Mouse (Mus musculus) liver, embryonic 11.5 days (tissue): ENCODE measurements around the gene Fmc1. TPM values are rescaled to one million over a fixed set of nuclear protein-coding genes. Genes with fewer than 3 reads are reported as not detected.
A peak's percentile ranks its signal among the peaks of the same experiment; 100 is the strongest.

ENCODE experiments used
- ATAC-seq: fragments of 200-750 bp; cut with Nextera tagmentation; replicated peaks from 2 replicates; pipeline ENCODE4 v1.8.0; 2017; ENCODE audit warnings: moderate number of reproducible peaks, mild to moderate bottlenecking, moderate TSS enrichment, moderate library complexity; ENCODE audit not compliant: low FRiP score
- DNase-seq: peaks from one replicate; pipeline ENCODE4 v3.0.0-alpha.2; 2017; ENCODE audit warnings: low spot score
- H3K27ac ChIP-seq: fragments of 300-500 bp; sonication (generic); 2 replicates; pipeline ENCODE4 v1.5.1; 2014; ENCODE audit warnings: mild to moderate bottlenecking, low read depth, low read length, control low read depth
- H3K27me3 ChIP-seq: fragments of 300-500 bp; sonication (generic); replicated peaks from 2 replicates; pipeline ENCODE4 v1.6.1; 2014; ENCODE audit warnings: low read length, mixed read lengths; ENCODE audit not compliant: control insufficient read depth, insufficient read depth
- H3K36me3 ChIP-seq: fragments of 300-500 bp; sonication (generic); 2 replicates; pipeline ENCODE4 v1.6.1; 2014; ENCODE audit warnings: mild to moderate bottlenecking, low read length, moderate library complexity, mixed read lengths; ENCODE audit not compliant: control insufficient read depth, insufficient read depth
- H3K4me1 ChIP-seq: fragments of 300-500 bp; sonication (generic); replicated peaks from 2 replicates; pipeline ENCODE4 v1.6.1; 2014; ENCODE audit warnings: low read length, mixed read lengths; ENCODE audit not compliant: control insufficient read depth, insufficient read depth
- H3K4me2 ChIP-seq: fragments of 300-500 bp; sonication (generic); 2 replicates; pipeline ENCODE4 v1.6.1; 2014; ENCODE audit warnings: mild to moderate bottlenecking, control low read depth, moderate library complexity
- H3K4me3 ChIP-seq: fragments of 300-500 bp; sonication (generic); 2 replicates; pipeline ENCODE4 v1.5.1; 2014; ENCODE audit warnings: low read depth, low read length, control low read depth
- H3K9ac ChIP-seq: fragments of 300-500 bp; sonication (generic); 2 replicates; pipeline ENCODE4 v1.6.1; 2014; ENCODE audit warnings: low read depth, low read length, control low read depth
- H3K9me3 ChIP-seq: fragments of 300-500 bp; sonication (generic); 2 replicates; pipeline ENCODE4 v1.6.1; 2016; ENCODE audit warnings: low read length, inconsistent platforms, mixed read lengths; ENCODE audit not compliant: control insufficient read depth
- WGBS: fragments of 180-500 bp; shearing (Covaris S2); extraction: QIAGEN DNeasy Blood & Tissue Kit; methylation state at CpG from one replicate; pipeline ENCODE4 v1.1.7; 2014; 5-methylcytosine and 5-hydroxymethylcytosine counted together
- polyA plus RNA-seq: library from polyadenylated mRNA; unstranded; fragments of >200 nt; fragmentation: Nextera tagmentation; extraction: Ambion mirVana; gene quantifications from 2 replicates; pipeline ENCODE4 v1.2.1, GENCODE M21; 2014

Gene Fmc1
- polyA plus RNA-seq, result 141 and 146 TPM in 2 replicates

DNA sequence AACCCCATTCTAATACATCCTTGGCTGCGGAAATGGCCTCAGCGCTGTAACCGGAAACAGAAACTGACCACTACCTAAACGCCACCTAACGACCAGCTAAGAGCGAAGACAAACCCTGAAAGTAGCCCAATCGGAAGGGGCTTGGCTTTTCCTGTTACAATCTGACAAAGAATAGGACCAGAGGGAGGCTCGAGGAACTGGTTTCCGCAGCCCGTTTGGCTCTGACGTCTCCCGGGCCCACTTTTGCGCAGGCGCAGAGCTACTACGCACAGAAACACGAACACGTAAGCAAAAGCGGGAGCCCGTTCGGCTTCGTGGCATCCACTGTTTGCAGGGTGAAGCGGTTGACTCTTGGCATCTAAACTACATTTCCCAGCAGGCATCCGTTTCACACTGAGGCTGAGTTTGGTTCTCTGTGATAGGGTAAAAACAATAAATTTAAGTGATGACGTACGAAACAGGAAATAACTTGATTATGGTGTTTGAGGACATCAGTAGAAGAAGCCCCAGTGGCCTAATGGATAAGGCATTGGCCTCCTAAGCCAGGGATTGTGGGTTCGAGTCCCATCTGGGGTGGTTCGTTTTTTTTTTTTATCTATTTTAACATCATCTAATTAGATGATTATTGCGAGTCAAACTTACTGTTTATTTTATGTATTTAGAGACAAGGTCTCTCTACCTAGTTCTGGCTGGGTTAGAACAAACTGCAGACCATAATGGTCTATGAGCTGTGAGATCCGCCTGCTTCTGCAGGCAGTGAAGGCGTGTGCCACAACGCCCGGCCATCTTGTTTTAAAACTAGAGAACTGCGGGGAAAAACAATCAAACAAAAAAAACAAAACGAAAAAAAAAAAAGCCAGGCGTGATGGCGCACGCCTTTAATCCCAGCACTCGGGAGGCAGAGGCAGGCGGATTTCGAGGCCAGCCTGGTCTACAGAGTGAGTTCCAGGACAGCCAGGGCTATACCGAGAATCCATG lies at the start of gene Fmc1:
Gene Fmc1 (plus strand): TSS at position 75 of the 978 bp plus-strand sequence.
- no peaks in the 10 kb centered on the region for H3K9me3 ChIP-seq
- peak; percentile 89 for ATAC-seq
- H3K4me2 ChIP-seq, result peak within 1 kb of the TSS; percentile 88
- peaks cover 12% of the 10 kb centered on the region for H3K4me1 ChIP-seq
- 3% methylated on average over 41 of the region's 41 CpGs for WGBS
- peak within 1 kb of the TSS; percentile 93 for H3K27ac ChIP-seq
- H3K9ac ChIP-seq, result peak within 1 kb of the TSS; percentile 98
- H3K4me3 ChIP-seq, result peak within 1 kb of the TSS; percentile 81
- H3K27me3 ChIP-seq, result no peaks in the 10 kb centered on the region
- no peaks in the 10 kb centered on the region for H3K36me3 ChIP-seq
- peak; percentile 94 for DNase-seq

DNA sequence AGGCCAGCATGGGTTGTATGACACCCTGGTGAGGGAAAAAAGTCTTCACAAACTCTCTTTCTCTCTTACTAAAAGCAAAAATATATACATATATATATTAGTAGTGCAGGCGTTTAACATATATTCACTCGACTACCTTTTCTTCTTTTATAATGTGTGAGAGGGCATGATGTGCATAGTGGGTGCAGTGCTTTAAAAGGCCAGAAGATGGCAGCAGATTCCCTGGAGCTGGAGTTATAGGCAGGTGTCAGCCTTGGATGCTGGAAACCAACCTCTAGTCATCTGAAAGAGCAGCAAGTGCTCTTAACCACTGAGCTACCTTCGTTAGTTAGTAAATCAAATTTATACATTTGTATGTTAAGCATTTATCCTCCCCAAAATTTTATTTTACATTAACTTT lies 40.8 kb upstream of the Fmc1 start:
- no peak for DNase-seq
- Histone ChIP-seq H3K27me3 (no peaks in the 10 kb centered on the region), H3K4me1 (no peaks in the 10 kb centered on the region), H3K4me3 (no peak overlapping the region), H3K27ac (no peak overlapping the region), H3K9me3 (no peaks in the 10 kb centered on the region), H3K9ac (no peak overlapping the region), H3K36me3 (peaks cover 12% of the 10 kb centered on the region), H3K4me2 (no peak overlapping the region)
- WGBS, result 71% methylated on average over 3 of the region's 3 CpGs
- no peak for ATAC-seq

DNA sequence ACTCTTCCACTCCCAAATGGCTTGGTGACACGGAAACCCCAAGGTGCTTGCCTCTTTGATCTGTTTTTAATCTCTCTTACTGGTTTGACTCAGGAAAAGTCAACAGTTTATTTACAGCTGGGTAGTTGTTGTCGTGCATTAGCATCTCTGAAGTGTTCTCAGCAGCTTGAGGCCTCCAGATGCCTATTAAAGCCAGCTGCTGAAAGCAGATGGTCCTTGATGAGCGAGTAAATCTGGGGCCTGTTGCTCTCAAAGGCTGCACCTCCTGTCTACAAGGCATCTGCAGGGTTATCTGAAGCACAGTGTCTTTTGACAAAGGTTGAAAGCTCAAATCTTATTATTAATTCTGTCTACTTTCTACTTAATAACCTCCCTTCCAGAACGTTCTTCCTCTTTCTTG lies 37.7 kb upstream of the Fmc1 start:
- Histone ChIP-seq H3K9me3 (no peaks in the 10 kb centered on the region), H3K27me3 (no peaks in the 10 kb centered on the region), H3K4me1 (no peaks in the 10 kb centered on the region; the same call in 1 of the 2 replicates), H3K27ac (no peak overlapping the region), H3K4me3 (no peak overlapping the region), H3K36me3 (peaks cover 23% of the 10 kb centered on the region), H3K4me2 (no peak overlapping the region), H3K9ac (no peak overlapping the region)
- ATAC-seq (no peak), DNase-seq (no peak)
- 64% methylated on average over 4 of the region's 4 CpGs for WGBS

DNA sequence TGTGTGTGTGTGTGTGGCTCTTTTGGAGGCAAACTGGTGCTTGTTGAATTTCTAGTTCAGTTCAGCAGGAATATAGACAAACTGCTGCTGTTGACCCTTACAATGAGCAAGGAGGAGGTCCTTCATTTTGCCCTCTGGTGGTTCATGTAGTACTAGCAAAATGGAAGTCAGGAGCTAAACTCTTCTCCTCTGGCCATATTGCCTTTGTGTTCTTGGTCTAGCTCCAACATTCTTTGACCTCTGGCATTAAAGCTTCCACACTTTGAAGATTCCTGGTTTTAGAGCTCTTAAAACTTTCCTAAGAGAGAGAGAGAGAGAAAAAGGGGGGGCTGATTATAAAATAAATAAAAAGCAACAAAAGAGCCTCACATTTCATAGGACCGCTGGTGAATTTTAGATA lies 21.2 kb upstream of the Fmc1 start:
- Histone ChIP-seq H3K36me3 (no peaks in the 10 kb centered on the region), H3K4me1 (no peaks in the 10 kb centered on the region), H3K4me3 (no peak overlapping the region), H3K4me2 (no peak overlapping the region), H3K27ac (no peak overlapping the region), H3K9ac (no peak overlapping the region), H3K9me3 (no peaks in the 10 kb centered on the region), H3K27me3 (no peaks in the 10 kb centered on the region)
- ATAC-seq, result no peak
- no peak for DNase-seq
- WGBS, result 100% methylated on average over 1 of the region's 1 CpGs

DNA sequence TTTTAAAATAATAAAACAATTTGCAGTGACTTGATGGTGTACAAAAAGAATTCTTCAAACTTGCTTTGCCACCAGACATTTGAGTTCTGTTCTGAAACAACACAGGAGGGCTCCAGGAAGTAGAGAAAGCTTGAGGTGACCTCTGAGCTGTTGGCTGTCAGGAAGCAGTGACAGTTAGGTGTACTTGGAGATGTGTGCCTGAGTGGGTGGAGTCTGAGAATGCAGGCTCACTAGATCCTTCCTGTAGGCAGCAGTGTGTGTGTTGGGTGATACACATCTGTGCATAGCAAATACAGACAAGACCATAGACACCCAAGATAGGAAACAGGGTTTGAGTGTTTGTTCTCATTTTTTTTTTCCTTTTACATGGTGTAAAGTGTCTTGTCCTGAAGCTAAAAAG lies 20.5 kb upstream of the Fmc1 start:
- Histone ChIP-seq H3K9me3 (no peaks in the 10 kb centered on the region), H3K4me1 (no peaks in the 10 kb centered on the region)
- peak; percentile 57; the same call in 1 of the 2 replicates for ATAC-seq

DNA sequence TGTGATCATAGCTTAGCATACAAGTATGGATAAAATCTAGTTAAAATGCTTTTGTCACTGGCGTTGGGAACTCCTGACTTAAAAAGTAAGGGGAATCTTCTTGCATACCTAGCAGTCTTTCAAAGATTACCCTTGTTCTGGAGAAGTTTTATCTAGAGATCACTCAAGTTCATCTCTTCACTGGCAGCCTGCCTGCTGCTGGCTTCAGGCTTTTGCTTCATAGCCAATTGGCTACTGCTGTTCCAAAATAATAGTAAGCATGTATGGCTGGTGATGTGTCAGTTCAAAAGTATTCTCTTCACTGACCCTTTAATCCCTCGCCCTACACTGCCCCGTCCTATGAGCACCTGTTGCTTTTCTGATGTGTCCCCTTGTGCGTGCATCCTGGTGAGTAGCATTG lies 18.1 kb upstream of the Fmc1 start:
- Histone ChIP-seq H3K9ac (no peak overlapping the region), H3K4me1 (no peaks in the 10 kb centered on the region), H3K36me3 (no peaks in the 10 kb centered on the region), H3K4me2 (no peak overlapping the region), H3K27me3 (no peaks in the 10 kb centered on the region), H3K9me3 (no peaks in the 10 kb centered on the region), H3K4me3 (no peak overlapping the region), H3K27ac (no peak overlapping the region)
- no peak for DNase-seq
- 91% methylated on average over 4 of the region's 4 CpGs for WGBS
- no peak for ATAC-seq

More for the DNA sequence above, 20.5 kb upstream of the Fmc1 start:
- Histone ChIP-seq H3K27me3 (no peaks in the 10 kb centered on the region), H3K36me3 (no peaks in the 10 kb centered on the region), H3K27ac (no peak overlapping the region), H3K4me2 (no peak overlapping the region), H3K4me3 (no peak overlapping the region), H3K9ac (no peak overlapping the region)
- DNase-seq, result no peak

DNA sequence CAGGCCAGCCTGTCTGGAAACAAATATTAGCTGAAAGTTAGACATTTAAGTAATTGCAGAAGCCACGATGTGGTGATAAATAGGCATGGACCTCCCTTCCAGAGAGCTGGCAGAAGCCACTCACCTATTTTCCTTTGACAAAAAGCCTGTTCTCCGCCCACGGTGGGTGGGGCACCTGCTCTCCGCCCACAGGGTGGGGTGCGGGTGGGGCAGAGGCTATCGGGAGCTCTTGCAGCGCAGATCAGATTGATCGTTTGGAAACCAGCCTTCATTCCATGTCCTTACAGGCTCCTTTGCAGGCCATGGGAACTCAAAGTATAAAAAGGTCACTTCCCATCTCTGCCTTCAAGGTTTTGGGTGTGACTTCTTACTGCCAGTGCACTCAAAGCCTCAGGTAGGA lies 9.5 kb upstream of the Fmc1 start:
- DNase-seq (peak; percentile 43), ATAC-seq (peak; percentile 54; the same call in 1 of the 2 replicates)
- H3K27ac ChIP-seq, result no peak overlapping the region
- H3K27me3 ChIP-seq, result no peaks in the 10 kb centered on the region
- H3K9ac ChIP-seq, result no peak overlapping the region
- peak overlapping the region; percentile 47 for H3K4me2 ChIP-seq
- 7% methylated on average over 8 of the region's 8 CpGs for WGBS
- H3K4me3 ChIP-seq, result no peak overlapping the region
- H3K36me3 ChIP-seq, result no peaks in the 10 kb centered on the region
- peaks cover 9% of the 10 kb centered on the region for H3K4me1 ChIP-seq
- H3K9me3 ChIP-seq, result no peaks in the 10 kb centered on the region

DNA sequence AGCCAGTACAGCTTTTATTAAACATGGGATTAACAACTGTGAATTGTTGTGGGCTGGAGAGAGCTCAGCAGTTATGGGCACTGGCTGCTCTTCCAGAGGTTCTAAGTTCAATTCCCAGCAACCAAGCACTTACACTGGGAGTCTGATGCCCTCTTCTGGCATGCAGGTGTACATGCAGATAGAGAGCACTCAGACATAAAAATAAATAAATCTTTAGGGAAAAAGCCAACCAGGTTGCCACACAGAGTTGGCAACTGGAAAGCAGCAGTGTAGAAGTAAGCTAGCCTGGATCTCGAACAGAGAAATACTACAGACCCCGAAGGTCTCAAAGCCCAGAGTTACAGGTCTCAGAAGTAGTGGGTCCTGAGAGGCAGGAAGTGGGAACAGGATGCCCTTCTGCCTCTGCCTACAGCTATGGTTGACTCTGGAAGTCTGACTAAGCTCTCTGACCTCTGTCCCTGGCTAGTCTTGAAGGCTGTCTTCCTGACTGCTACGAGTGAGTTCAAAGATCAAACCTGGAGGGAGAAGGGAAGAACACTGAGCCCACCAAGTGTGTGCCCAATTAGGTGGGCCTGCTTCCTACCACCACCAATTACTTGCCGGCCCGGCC lies 2.0 kb upstream of the Fmc1 start:
- Histone ChIP-seq H3K9me3 (no peaks in the 10 kb centered on the region), H3K4me2 (no peak overlapping the region), H3K4me3 (no peak overlapping the region), H3K27me3 (no peaks in the 10 kb centered on the region), H3K9ac (no peak overlapping the region), H3K36me3 (no peaks in the 10 kb centered on the region), H3K4me1 (peaks cover 12% of the 10 kb centered on the region), H3K27ac (no peak overlapping the region)
- ATAC-seq, result no peak
- 39% methylated on average over 5 of the region's 5 CpGs for WGBS
- no peak for DNase-seq
